Mouse (Mus musculus) limb, embryonic 14.5 days (tissue): ENCODE measurements around the gene Tfcp2l1. TPM values are rescaled to one million over a fixed set of nuclear protein-coding genes. Genes with fewer than 3 reads are reported as not detected.

Experiments
- ATAC-seq: fragments of 200-750 bp; cut with Nextera tagmentation; 2 replicates; pipeline ENCODE4 v1.8.0; 2017; ENCODE audit warnings: low read depth, moderate number of reproducible peaks, moderate TSS enrichment; ENCODE audit not compliant: low FRiP score
- DNase-seq: peaks from one replicate; pipeline ENCODE4 v3.0.0-alpha.2; 2015; ENCODE audit warnings: low spot score
- H3K27ac ChIP-seq: fragments of 300-500 bp; sonication (generic); replicated peaks from 2 replicates; pipeline ENCODE4 v1.5.1; 2014; ENCODE audit warnings: low read depth, mild to moderate bottlenecking, low read length, moderate library complexity, mixed read lengths
- H3K27me3 ChIP-seq: fragments of 300-500 bp; sonication (generic); 2 replicates; pipeline ENCODE4 v1.6.1; 2014; ENCODE audit warnings: low read length, mixed read lengths; ENCODE audit not compliant: control insufficient read depth, insufficient read depth
- H3K36me3 ChIP-seq: fragments of 300-500 bp; sonication (generic); 2 replicates; pipeline ENCODE4 v1.6.1; 2014; ENCODE audit warnings: mild to moderate bottlenecking, low read length, moderate library complexity, mixed read lengths; ENCODE audit not compliant: control insufficient read depth, insufficient read depth
- H3K4me1 ChIP-seq: fragments of 300-500 bp; sonication (generic); 2 replicates; pipeline ENCODE4 v1.6.1; 2014; ENCODE audit warnings: antibody characterized with exemption, low read length, mixed read lengths; ENCODE audit not compliant: control insufficient read depth, insufficient read depth
- H3K4me2 ChIP-seq: fragments of 300-500 bp; sonication (generic); replicated peaks from 2 replicates; pipeline ENCODE4 v1.6.1; 2014; ENCODE audit warnings: low read depth, mild to moderate bottlenecking, low read length, moderate library complexity; ENCODE audit not compliant: severe bottlenecking
- H3K4me3 ChIP-seq: fragments of 300-500 bp; sonication (generic); replicated peaks from 2 replicates; pipeline ENCODE4 v1.5.1; 2014; ENCODE audit warnings: low read length
- H3K9ac ChIP-seq: fragments of 300-500 bp; sonication (generic); 2 replicates; pipeline ENCODE4 v1.6.1; 2014; ENCODE audit warnings: mild to moderate bottlenecking, low read depth, low read length, moderate library complexity; ENCODE audit not compliant: severe bottlenecking
- H3K9me3 ChIP-seq: fragments of 300-500 bp; sonication (generic); 2 replicates; pipeline ENCODE4 v1.6.1; 2016; ENCODE audit warnings: low read length; ENCODE audit not compliant: control insufficient read depth
- POLR2A ChIP-seq: fragments of 200-500 bp; IDR thresholded peaks from 2 replicates; pipeline ENCODE4 v1.8.0; 2012; ENCODE audit warnings: inconsistent platforms, mild to moderate bottlenecking, moderate library complexity, borderline replicate concordance; ENCODE audit not compliant: insufficient read depth, insufficient read length; ENCODE audit errors: extremely low read depth
- WGBS: fragments of 180-500 bp; shearing (Covaris S2); extraction: QIAGEN DNeasy Blood & Tissue Kit; methylation state at CpG from one replicate; pipeline ENCODE4 v1.1.7; 2014; 5-methylcytosine and 5-hydroxymethylcytosine counted together
- polyA plus RNA-seq, 2 experiments: library from polyadenylated mRNA; depleted of rRNA in 1 of 2; stranded (reverse) in 1 of 2; unstranded in 1 of 2; fragments of >200 nt; fragmentation: Nextera tagmentation in 1 of 2; extraction: Ambion mirVana in 1 of 2; gene quantifications; 2 replicates each; pipeline versions ENCODE4 v1.2.1 to v1.2.3; 2012 to 2014

Gene Tfcp2l1
- polyA plus RNA-seq, 2 experiments, result 0.38 to 0.67 TPM

DNA sequence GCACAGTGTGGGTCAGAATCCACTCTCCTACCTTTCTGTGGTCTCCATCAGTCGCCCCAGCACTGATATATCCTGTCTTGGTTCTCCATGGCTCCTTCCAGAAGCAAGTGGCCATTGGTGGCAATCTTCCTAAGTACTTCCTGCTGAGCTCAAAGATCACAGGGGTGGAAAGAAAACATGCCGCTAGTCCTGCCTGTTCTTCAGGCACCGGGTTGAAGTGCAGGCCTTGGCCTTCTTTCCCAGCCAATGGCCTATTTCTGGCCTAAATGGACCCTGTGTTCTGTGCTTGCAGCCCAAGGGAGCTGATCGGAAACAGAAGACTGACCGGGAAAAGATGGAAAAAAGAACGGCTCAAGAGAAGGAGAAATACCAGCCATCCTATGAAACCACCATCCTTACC, 31.0 kb downstream of the Tfcp2l1 start:
- no peak for ATAC-seq
- WGBS, result 71% methylated on average over 6 of the region's 6 CpGs
- no peaks in the 10 kb centered on the region for H3K9me3 ChIP-seq
- H3K27ac ChIP-seq, result no peak overlapping the region
- no peaks in the 10 kb centered on the region for H3K36me3 ChIP-seq
- TF ChIP-seq POLR2A, result no peak
- H3K4me3 ChIP-seq, result no peak overlapping the region
- no peaks in the 10 kb centered on the region for H3K4me1 ChIP-seq
- no peak overlapping the region for H3K4me2 ChIP-seq
- no peaks in the 10 kb centered on the region for H3K27me3 ChIP-seq
- no peak overlapping the region for H3K9ac ChIP-seq
- no peak for DNase-seq

DNA sequence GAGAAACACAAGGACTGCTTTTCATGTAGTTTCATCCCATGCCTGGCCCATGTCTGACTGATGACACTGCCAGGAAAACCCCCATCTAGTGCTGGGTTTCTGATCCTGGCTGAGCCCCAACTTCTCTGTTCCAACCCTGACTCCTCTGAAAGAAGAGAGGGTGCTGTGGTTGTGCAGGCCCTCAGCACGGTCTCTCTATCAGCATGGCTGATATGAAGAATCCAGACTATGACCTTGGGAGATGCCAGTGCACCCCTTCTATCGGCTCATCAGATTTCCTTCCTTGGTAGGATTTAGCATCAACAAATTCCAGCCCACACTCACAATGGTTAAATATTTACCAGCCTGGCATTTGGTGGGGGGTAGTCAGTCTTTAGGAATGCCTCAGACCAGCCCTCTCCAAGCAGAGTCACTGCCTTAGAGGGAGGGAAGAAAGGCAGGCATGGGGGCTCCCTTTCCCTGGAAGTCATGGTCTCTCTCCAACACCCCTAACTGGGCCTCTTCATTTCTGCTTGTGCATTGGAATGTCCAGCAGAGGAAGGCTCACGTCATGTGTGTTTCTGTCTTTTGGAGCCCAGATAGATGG, 33.2 kb downstream of the Tfcp2l1 start:
- no peak overlapping the region for H3K4me3 ChIP-seq
- no peaks in the 10 kb centered on the region for H3K9me3 ChIP-seq
- no peaks in the 10 kb centered on the region for H3K4me1 ChIP-seq
- no peak overlapping the region for H3K9ac ChIP-seq
- TF ChIP-seq POLR2A, result no peak
- DNase-seq (no peak), ATAC-seq (no peak)
- H3K4me2 ChIP-seq, result no peak overlapping the region
- H3K36me3 ChIP-seq, result no peaks in the 10 kb centered on the region
- no peak overlapping the region for H3K27ac ChIP-seq
- WGBS, result 69% methylated on average over 3 of the region's 3 CpGs
- no peaks in the 10 kb centered on the region for H3K27me3 ChIP-seq

DNA sequence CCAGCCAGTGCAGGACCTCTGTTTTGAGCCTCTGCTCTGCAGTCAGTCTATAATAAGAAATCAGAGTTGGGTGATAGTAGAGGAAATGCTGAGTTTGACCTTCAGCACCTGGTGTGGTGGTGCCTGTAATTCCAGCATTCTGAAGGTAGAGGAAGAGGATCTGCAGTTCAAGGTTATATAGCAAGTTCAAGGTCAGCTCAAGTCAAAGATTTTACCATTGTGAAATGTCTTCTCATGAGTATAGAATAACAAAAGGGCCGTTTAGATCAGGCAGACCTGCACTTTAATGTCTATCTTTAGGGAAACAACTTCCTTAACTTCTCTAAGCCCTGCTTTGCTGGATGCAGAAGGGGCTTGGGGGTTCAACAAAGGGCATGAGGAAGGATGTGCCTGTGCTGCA, 35.3 kb downstream of the Tfcp2l1 start:
- H3K9me3 ChIP-seq, result no peaks in the 10 kb centered on the region
- no peaks in the 10 kb centered on the region for H3K27me3 ChIP-seq
- no peak for ATAC-seq
- 68% methylated on average over 1 of the region's 1 CpGs for WGBS
- H3K9ac ChIP-seq, result no peak overlapping the region
- no peaks in the 10 kb centered on the region for H3K36me3 ChIP-seq
- H3K27ac ChIP-seq, result no peak overlapping the region
- H3K4me1 ChIP-seq, result no peaks in the 10 kb centered on the region
- DNase-seq, result no peak
- no peak overlapping the region for H3K4me2 ChIP-seq
- TF ChIP-seq POLR2A, result no peak
- H3K4me3 ChIP-seq, result no peak overlapping the region

DNA sequence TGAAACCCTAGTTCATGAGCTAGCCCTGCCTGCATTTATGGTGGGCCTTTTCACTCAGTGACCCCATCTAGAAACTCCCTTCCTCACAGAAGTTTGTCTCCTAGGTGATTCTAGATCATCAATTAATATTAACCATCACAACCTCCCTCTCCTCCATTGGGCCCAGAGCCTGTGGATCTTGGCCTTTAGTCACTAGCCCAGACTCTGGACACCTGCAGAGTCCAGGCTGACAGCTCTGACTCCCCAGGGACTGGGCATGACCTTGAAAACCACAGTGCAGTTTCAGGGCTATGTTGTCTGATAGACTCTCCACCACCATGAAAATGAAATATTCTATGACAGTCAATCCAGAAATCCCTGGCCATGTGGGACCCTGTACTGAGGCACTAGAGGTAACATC, 39.8 kb downstream of the Tfcp2l1 start:
- Histone ChIP-seq H3K9ac (no peak overlapping the region), H3K4me1 (no peaks in the 10 kb centered on the region), H3K27ac (no peak overlapping the region), H3K9me3 (no peaks in the 10 kb centered on the region), H3K27me3 (no peaks in the 10 kb centered on the region), H3K4me2 (no peak overlapping the region), H3K4me3 (no peak overlapping the region), H3K36me3 (no peaks in the 10 kb centered on the region)
- no peak for TF ChIP-seq POLR2A
- DNase-seq, result no peak
- no peak for ATAC-seq

DNA sequence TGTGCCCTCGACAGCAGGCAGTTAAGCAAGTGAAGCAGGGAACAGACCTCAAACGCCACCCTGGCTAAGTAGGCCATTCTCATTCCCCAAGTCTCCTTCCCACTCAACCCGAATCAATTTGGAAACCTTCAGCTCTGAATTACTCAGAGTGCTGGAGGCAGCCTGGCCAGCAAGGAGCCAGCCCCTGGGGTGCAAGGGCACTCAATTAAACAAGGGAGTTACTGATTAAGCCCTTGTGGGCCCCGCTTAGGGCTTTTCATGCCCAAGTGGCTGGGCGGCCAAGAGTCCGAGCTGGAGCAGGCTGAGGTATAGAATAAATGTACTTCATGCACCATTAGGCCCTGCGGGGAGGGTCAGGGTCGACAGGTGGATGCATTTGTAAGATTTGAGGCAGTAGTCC, 44.5 kb downstream of the Tfcp2l1 start:
- no peaks in the 10 kb centered on the region for H3K36me3 ChIP-seq
- DNase-seq (no peak), ATAC-seq (no peak)
- H3K4me2 ChIP-seq, result no peak overlapping the region
- H3K27ac ChIP-seq, result no peak overlapping the region
- WGBS, result 51% methylated on average over 8 of the region's 8 CpGs
- no peaks in the 10 kb centered on the region for H3K27me3 ChIP-seq
- H3K4me3 ChIP-seq, result no peak overlapping the region
- no peak for TF ChIP-seq POLR2A
- no peaks in the 10 kb centered on the region for H3K9me3 ChIP-seq
- H3K4me1 ChIP-seq, result no peaks in the 10 kb centered on the region
- no peak overlapping the region for H3K9ac ChIP-seq

DNA sequence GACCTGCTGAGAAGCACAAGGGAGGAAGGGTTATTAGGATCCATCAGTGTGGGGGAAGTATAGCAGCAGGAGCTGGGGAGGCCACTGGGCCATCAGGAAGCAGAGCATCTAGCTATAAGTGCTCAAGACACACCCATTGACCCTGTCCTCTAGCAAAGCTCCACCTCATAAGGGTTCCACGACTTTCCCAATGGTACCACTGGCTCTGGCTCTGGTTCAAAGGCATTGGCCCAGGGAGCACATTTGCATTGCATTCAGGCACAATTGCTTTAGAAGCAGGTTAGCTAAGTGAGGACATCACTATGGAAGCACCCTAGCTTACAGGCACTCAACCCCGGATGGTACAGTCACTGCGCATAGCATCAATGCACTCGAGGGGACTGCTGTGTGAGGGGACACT, 46.4 kb downstream of the Tfcp2l1 start:
- no peaks in the 10 kb centered on the region for H3K27me3 ChIP-seq
- H3K4me1 ChIP-seq, result no peaks in the 10 kb centered on the region
- H3K4me3 ChIP-seq, result no peak overlapping the region
- 85% methylated on average over 4 of the region's 4 CpGs for WGBS
- no peak overlapping the region for H3K9ac ChIP-seq
- no peak for ATAC-seq
- DNase-seq, result no peak
- no peaks in the 10 kb centered on the region for H3K36me3 ChIP-seq
- no peak for TF ChIP-seq POLR2A
- H3K4me2 ChIP-seq, result no peak overlapping the region
- H3K27ac ChIP-seq, result no peak overlapping the region
- H3K9me3 ChIP-seq, result no peaks in the 10 kb centered on the region
